Mouse (Mus musculus) G1E (cell line): Measurements from ENCODE around the gene Tmem251.

Experiments
- CTCF ChIP-seq: IDR thresholded peaks from 2 replicates; pipeline ENCODE4 v1.5.1; 2012; ENCODE audit warnings: low read depth, low read length, inconsistent platforms, mixed read lengths
- GATA1 ChIP-seq: IDR thresholded peaks from 2 replicates; pipeline ENCODE4 v1.6.1; 2012; ENCODE audit warnings: borderline replicate concordance, low read length, inconsistent platforms, mixed read lengths
- POLR2AphosphoS5 ChIP-seq: IDR thresholded peaks from 2 replicates; pipeline ENCODE4 v1.6.1; 2012; ENCODE audit warnings: low read depth, low read length, inconsistent platforms; ENCODE audit not compliant: insufficient replicate concordance

- TF ChIP-seq CTCF (no peak), GATA1 (no peak), POLR2AphosphoS5 (no peak)
These were observed 41.8 kb upstream of the Tmem251 start for GRCm38 (mm10) chr12:102701691-102702207.
